Mouse (Mus musculus) stomach, postnatal 0 days (tissue): ENCODE measurements around the gene Amh.

Source experiments
- CTCF ChIP-seq: IDR thresholded peaks from 2 replicates; pipeline ENCODE4 v1.5.1; 2016; ENCODE audit warnings: antibody characterized with exemption, low read depth, mild to moderate bottlenecking, moderate library complexity
- EP300 ChIP-seq: optimal IDR thresholded peaks from 2 replicates; pipeline ENCODE3; 2016; ENCODE audit warnings: antibody characterized with exemption

- TF ChIP-seq CTCF (no peak), EP300 (no peak)
These were observed 43.2 kb upstream of the Amh start for GRCm38 (mm10) chr10:80761821-80762220.
